Mouse (Mus musculus) naive thymus-derived CD4-positive, alpha-beta T cell, adult 5 months (primary cell): ENCODE results near the gene Nelfe. TPM values are rescaled to one million over a fixed set of nuclear protein-coding genes. Genes with fewer than 3 reads are reported as not detected.

ENCODE experiments used
- polyA plus RNA-seq: library from polyadenylated mRNA; unstranded; fragments of 100-300 nt; shearing (Covaris generic); gene quantifications from one replicate; pipeline ENCODE4 v1.2.1, GENCODE M21; 2017

Gene Nelfe
- polyA plus RNA-seq, result 27.2 TPM

GRCm38 (mm10) chr17:34849722-34850516 is at the start of gene Nelfe, which contains the start of gene Skiv2l:
Gene Nelfe (plus strand): TSS chr17:34850391.
Gene Skiv2l (minus strand): TSS chr17:34850210.

GRCm38 (mm10) chr17:34804301-34804700 is 45.9 kb upstream of the Nelfe start, which contains the start of gene Cyp21a1:
Gene Cyp21a1 (minus strand): TSS chr17:34804561.

DNA sequence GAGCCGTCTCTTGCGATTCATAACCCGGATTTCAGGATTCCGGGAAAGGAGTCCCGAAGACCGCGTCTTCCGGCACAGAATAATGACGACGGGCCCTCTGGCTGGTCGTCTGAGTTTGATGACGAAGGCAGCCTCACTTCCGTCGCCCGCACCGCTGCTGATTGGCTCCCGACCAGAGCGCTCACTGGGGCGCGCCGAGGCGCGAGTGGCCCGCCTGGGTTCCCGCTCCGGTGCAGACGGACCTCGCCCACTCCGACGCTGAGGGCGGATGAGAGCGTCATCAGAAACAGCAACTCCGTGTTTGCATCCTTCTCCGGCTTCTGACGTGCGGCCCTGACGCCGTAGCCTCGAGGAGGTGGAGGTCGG is 13.4 kb upstream of the Nelfe start, which contains the start of the genes Stk19 and Dxo:
TSS of gene Stk19 (minus strand) at position 90 of the 366 bp plus-strand sequence.
TSS of gene Dxo (plus strand) at position 164 of the 366 bp plus-strand sequence.

GRCm38 (mm10) chr17:34862416-34863081 is 12.4 kb downstream of the Nelfe start, which contains the start of gene Cfb:
Gene Cfb (minus strand): TSS chr17:34862518.

GRCm38 (mm10) chr17:34879336-34879879 is 29.2 kb downstream of the Nelfe start, which contains the start of gene Zbtb12:
Gene Zbtb12 (plus strand): TSS chr17:34879483.

GRCm38 (mm10) chr17:34881683-34882310 is 31.6 kb downstream of the Nelfe start, which contains the start of gene Gm20547:
Gene Gm20547 (minus strand): TSS chr17:34882042.

GRCm38 (mm10) chr17:34898160-34898586 is 48.0 kb downstream of the Nelfe start, which contains the start of the genes C2 and Ehmt2:
Gene C2 (minus strand): TSS chr17:34898265.
Gene Ehmt2 (plus strand): TSS chr17:34898469.

Other genes starting within 250 kb of the Nelfe start
- gene Rnf5, start 246.7 kb upstream of the Nelfe start, polyA plus RNA-seq, result 56.4 TPM
- gene Agpat1, start 246.1 kb upstream of the Nelfe start, polyA plus RNA-seq, result 16.8 TPM
- gene Egfl8, start 234.4 kb upstream of the Nelfe start, polyA plus RNA-seq, result 3.1 TPM
- 17.4 TPM for gene Ppt2, start 221.9 kb upstream of the Nelfe start, polyA plus RNA-seq
- gene Prrt1, start 220.9 kb upstream of the Nelfe start, polyA plus RNA-seq, result 9.7 TPM
- gene Fkbpl, start 205.6 kb upstream of the Nelfe start, polyA plus RNA-seq, result 2.8 TPM
- gene Atf6b, start 203.2 kb upstream of the Nelfe start, polyA plus RNA-seq, result 47.3 TPM
- gene Tnxb, start 179.9 kb upstream of the Nelfe start, polyA plus RNA-seq, result not detected
- gene C4b, start 106.5 kb upstream of the Nelfe start, polyA plus RNA-seq, result not detected
- gene Cyp21a1, start 45.8 kb upstream of the Nelfe start, polyA plus RNA-seq, result not detected
- 18.7 TPM for gene Stk19, start 13.4 kb upstream of the Nelfe start, polyA plus RNA-seq
- gene Dxo, start 13.4 kb upstream of the Nelfe start, polyA plus RNA-seq, result 89.1 TPM
- 137 TPM for gene Skiv2l, start 181 bp upstream of the Nelfe start, polyA plus RNA-seq
- not detected for gene Cfb, start 12.1 kb downstream of the Nelfe start, polyA plus RNA-seq
- 0.32 TPM for gene Zbtb12, start 29.1 kb downstream of the Nelfe start, polyA plus RNA-seq
- gene Gm20547, start 31.7 kb downstream of the Nelfe start, polyA plus RNA-seq, result not detected
- gene C2, start 47.9 kb downstream of the Nelfe start, polyA plus RNA-seq, result not detected
- gene Ehmt2, start 48.1 kb downstream of the Nelfe start, polyA plus RNA-seq, result 49.8 TPM
- not detected for gene Slc44a4, start 64.1 kb downstream of the Nelfe start, polyA plus RNA-seq
- 116 TPM for gene Neu1, start 80.9 kb downstream of the Nelfe start, polyA plus RNA-seq
- gene Hspa1b, start 108.8 kb downstream of the Nelfe start, polyA plus RNA-seq, result 785 TPM
- gene Gm20481, start 119.5 kb downstream of the Nelfe start, polyA plus RNA-seq, result 42.4 TPM
- 403 TPM for gene Hspa1a, start 121.8 kb downstream of the Nelfe start, polyA plus RNA-seq
- 0.17 TPM for gene Hspa1l, start 122.3 kb downstream of the Nelfe start, polyA plus RNA-seq
- gene Lsm2, start 131.5 kb downstream of the Nelfe start, polyA plus RNA-seq, result 59.4 TPM
- 151 TPM for gene Vars, start 150.6 kb downstream of the Nelfe start, polyA plus RNA-seq
- not detected for gene Vwa7, start 166.2 kb downstream of the Nelfe start, polyA plus RNA-seq
- gene Sapcd1, start 177.6 kb downstream of the Nelfe start, polyA plus RNA-seq, result not detected
- 4.4 TPM for gene Msh5, start 196.4 kb downstream of the Nelfe start, polyA plus RNA-seq
- gene Clic1, start 199.6 kb downstream of the Nelfe start, polyA plus RNA-seq, result 228 TPM
- gene Ddah2, start 208.6 kb downstream of the Nelfe start, polyA plus RNA-seq, result 0.95 TPM
- not detected for gene Ly6g6c, start 215.0 kb downstream of the Nelfe start, polyA plus RNA-seq
- gene Mpig6b, start 215.8 kb downstream of the Nelfe start, polyA plus RNA-seq, result not detected
- gene Ly6g6e, start 226.5 kb downstream of the Nelfe start, polyA plus RNA-seq, result not detected
- gene Ly6g6d, start 227.7 kb downstream of the Nelfe start, polyA plus RNA-seq, result not detected
- gene Ly6g6f, start 235.2 kb downstream of the Nelfe start, polyA plus RNA-seq, result not detected
- 90.2 TPM for gene Abhd16a, start 238.9 kb downstream of the Nelfe start, polyA plus RNA-seq